Mouse (Mus musculus) embryonic facial prominence, embryonic 13.5 days (tissue): ENCODE measurements around the gene Gstm7. TPM values are rescaled to one million over a fixed set of nuclear protein-coding genes. Genes with fewer than 3 reads are reported as not detected.

Experiments
- polyA plus RNA-seq: library from polyadenylated mRNA; unstranded; fragments of >200 nt; fragmentation: Nextera tagmentation; extraction: Ambion mirVana; gene quantifications from 2 replicates; pipeline ENCODE4 v1.2.1, GENCODE M21; 2015

Gene Gstm7
- polyA plus RNA-seq, 1 experiment from 2014 or later = 30.6 TPM

Other genes with a start within 250 kb of the Gstm7 start
- gene Ahcyl1, start 235.3 kb downstream of the Gstm7 start, polyA plus RNA-seq = 91.9 and 93.2 TPM in 2 replicates
- 9.7 and 9.8 TPM in 2 replicates for gene Csf1, start 171.3 kb downstream of the Gstm7 start, polyA plus RNA-seq
- 0.98 TPM in 1 of 2 replicates, not detected in the other for gene Eps8l3, start 54.6 kb downstream of the Gstm7 start, polyA plus RNA-seq
- 250 and 275 TPM in 2 replicates for gene Gstm5, start 36.0 kb downstream of the Gstm7 start, polyA plus RNA-seq
- gene Gstm6, start 11.9 kb upstream of the Gstm7 start, polyA plus RNA-seq = 10.7 and 13.5 TPM in 2 replicates
- gene Gstm3, start 37.5 kb upstream of the Gstm7 start, polyA plus RNA-seq = 0.28 TPM in 1 of 2 replicates, not detected in the other
- 42.0 and 46.6 TPM in 2 replicates for gene Gstm2, start 54.6 kb upstream of the Gstm7 start, polyA plus RNA-seq
- gene Gstm1, start 86.2 kb upstream of the Gstm7 start, polyA plus RNA-seq = 83.2 and 113 TPM in 2 replicates
- 15.0 and 15.8 TPM in 2 replicates for gene Gstm4, start 113.1 kb upstream of the Gstm7 start, polyA plus RNA-seq
- gene Ampd2, start 154.8 kb upstream of the Gstm7 start, polyA plus RNA-seq = 38.4 and 44.5 TPM in 2 replicates
- gene Gnat2, start 161.0 kb upstream of the Gstm7 start, polyA plus RNA-seq = 0.83 and 0.85 TPM in 2 replicates
- gene Gnai3, start 214.3 kb upstream of the Gstm7 start, polyA plus RNA-seq = 173 and 185 TPM in 2 replicates
- 0.15 and 0.20 TPM in 2 replicates for gene Gpr61, start 223.1 kb upstream of the Gstm7 start, polyA plus RNA-seq